8 mouse cellular contexts compared by ENCODE assay signal in the genomic region with DNA sequence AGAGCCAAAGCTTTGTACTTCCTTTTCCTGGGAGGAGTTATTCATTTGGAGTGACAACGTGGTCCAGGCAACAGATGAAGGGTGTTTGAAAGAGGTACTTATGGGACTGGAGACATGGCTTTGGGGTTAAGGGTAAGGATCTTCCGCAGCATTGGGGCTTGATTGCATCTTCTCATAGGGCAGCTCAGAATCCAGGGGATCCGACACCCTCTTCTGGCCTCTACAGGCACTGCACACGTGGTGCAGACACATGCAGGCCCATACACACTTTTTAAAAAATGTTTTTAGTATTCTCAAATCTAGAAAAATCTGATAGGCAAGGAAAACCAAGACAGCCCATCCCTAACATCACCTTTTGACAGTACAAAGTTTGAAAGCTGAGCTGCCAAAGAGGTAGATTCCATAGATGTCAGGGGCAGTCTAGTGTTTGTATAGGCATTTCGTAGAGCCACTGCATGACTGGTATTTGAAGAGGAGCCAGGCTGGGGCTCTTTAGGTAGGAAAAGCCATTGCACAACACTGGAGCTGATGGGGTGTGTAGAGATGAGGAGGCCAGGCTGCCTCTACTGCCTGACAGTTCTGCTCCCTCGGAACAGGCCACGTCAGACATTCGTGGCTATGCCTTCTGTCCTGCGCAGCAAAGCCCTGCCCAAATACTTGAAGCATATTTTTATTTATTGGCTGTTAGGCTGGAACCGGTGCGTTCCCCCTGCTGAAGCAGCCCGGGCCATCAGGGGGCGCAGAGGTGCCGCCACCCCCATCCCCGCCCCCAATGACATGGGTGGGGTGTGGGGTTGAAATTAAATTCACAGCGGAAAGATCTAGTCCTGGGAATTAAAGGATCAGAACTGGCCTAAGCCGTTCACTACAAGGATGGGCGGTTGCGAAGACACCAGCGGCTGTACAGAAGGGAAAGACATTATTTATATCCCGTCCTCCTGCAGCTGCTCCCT. TPM values are rescaled to one million over a fixed set of nuclear protein-coding genes. Genes with fewer than 3 reads are reported as not detected.
DNase-seq lines count a peak whose midpoint lies in the region; ATAC-seq and TF ChIP-seq lines count a peak whose summit lies in the region.

No protein-coding gene starts in this region.

- no peaks in the 10 kb centered on the region for H3K27me3 ChIP-seq in cerebellum, adult 2 months (ENCODE audit: control insufficient read depth, insufficient read depth, low read length)
- H3K27me3 ChIP-seq in heart, postnatal 0 days (ENCODE audit: control insufficient read depth, insufficient read depth, low read length) = peaks cover 15% of the 10 kb centered on the region; the same call in 1 of the 2 replicates
- H3K27me3 ChIP-seq in limb, embryonic 13.5 days = peaks cover 65% of the 10 kb centered on the region
- H3K27me3 ChIP-seq in midbrain, postnatal 0 days (ENCODE audit: insufficient read depth, low read length) = peaks cover 30% of the 10 kb centered on the region
- peaks cover 18% of the 10 kb centered on the region; the same call in 1 of the 2 replicates for H3K27me3 ChIP-seq in thymus, adult 2 months (ENCODE audit: control insufficient read depth, insufficient read depth, low read length)

- H3K36me3 ChIP-seq in heart, postnatal 0 days (replicated peaks; ENCODE audit: control insufficient read depth, insufficient read depth, low read length) = peaks cover 10% of the 10 kb centered on the region
- H3K36me3 ChIP-seq in limb, embryonic 13.5 days = peaks cover 33% of the 10 kb centered on the region
- peaks cover 13% of the 10 kb centered on the region for H3K36me3 ChIP-seq in midbrain, postnatal 0 days (ENCODE audit: insufficient read depth, low read length)
- H3K36me3 ChIP-seq in thymus, adult 2 months (ENCODE audit: control insufficient read depth, insufficient read depth, low read length) = peaks cover 6% of the 10 kb centered on the region; the same call in 1 of the 2 replicates

- no peak for TF ChIP-seq EP300 in heart, postnatal 0 days (IDR thresholded peaks at IDR 0.05; ENCODE audit: low read depth)

- no peak for ATAC-seq in heart, postnatal 0 days (ENCODE audit: insufficient read depth, low read depth)
- ATAC-seq in limb, embryonic 13.5 days (ENCODE audit: low FRiP score, low read depth) = 0 out of 2 replicates have a peak, but pooled peaks have one; percentile 21
- ATAC-seq in midbrain, postnatal 0 days (ENCODE audit: low FRiP score) = no peak

- no peak for TF ChIP-seq POLR2A in cerebellum, adult 2 months (IDR thresholded peaks at IDR 0.05; ENCODE audit: borderline replicate concordance, insufficient read depth, low read length)
- no peak for TF ChIP-seq POLR2A in thymus, adult 2 months (IDR thresholded peaks at IDR 0.05; ENCODE audit: control insufficient read depth, extremely low read depth, insufficient read depth, low read length, poor library complexity)

- no peaks in the 10 kb centered on the region for H3K9me3 ChIP-seq in heart, postnatal 0 days (replicated peaks; ENCODE audit: control insufficient read depth, low read length)
- H3K9me3 ChIP-seq in limb, embryonic 13.5 days = no peaks in the 10 kb centered on the region
- no peaks in the 10 kb centered on the region for H3K9me3 ChIP-seq in midbrain, postnatal 0 days (ENCODE audit: low read length)

- no peak overlapping the region; the same call in 1 of the 2 replicates for H3K27ac ChIP-seq in cerebellum, adult 2 months (ENCODE audit: insufficient read depth, low read length)
- peak overlapping the region; percentile 91 for H3K27ac ChIP-seq in heart, postnatal 0 days (ENCODE audit: low read depth)
- no peak overlapping the region for H3K27ac ChIP-seq in limb, embryonic 13.5 days
- no peak overlapping the region for H3K27ac ChIP-seq in midbrain, postnatal 0 days (ENCODE audit: low read depth, low read length)
- no peak overlapping the region for H3K27ac ChIP-seq in thymus, adult 2 months (ENCODE audit: control insufficient read depth, insufficient read depth, low read length)

- 71% methylated on average over 21 of the region's 21 CpGs for WGBS in cerebellum, adult 2 months
- 26% methylated on average over 21 of the region's 21 CpGs for WGBS in heart, postnatal 0 days
- 24% methylated on average over 21 of the region's 21 CpGs for WGBS in limb, embryonic 13.5 days
- 29% methylated on average over 21 of the region's 21 CpGs for WGBS in midbrain, postnatal 0 days
- 33% methylated on average over 21 of the region's 21 CpGs for WGBS in thymus, adult 2 months

- peak overlapping the region; percentile 65 for H3K9ac ChIP-seq in heart, postnatal 0 days (replicated peaks; ENCODE audit: low read depth, low read length)
- no peak overlapping the region for H3K9ac ChIP-seq in limb, embryonic 13.5 days
- no peak overlapping the region for H3K9ac ChIP-seq in midbrain, postnatal 0 days (replicated peaks; ENCODE audit: low read length, poor library complexity, severe bottlenecking)

- no peak for DNase-seq in cerebellum, adult 2 months
- no peak for DNase-seq in cerebellum, adult 8-10 months
- peak; percentile 15 to 48 for DNase-seq in adrenal gland, postnatal 36 days
- no peak for DNase-seq in heart, postnatal 0 days (ENCODE audit: low spot score)
- DNase-seq in midbrain, postnatal 0 days (ENCODE audit: low spot score) = no peak
- DNase-seq in thymus, adult 2 months = no peak
- DNase-seq in T-cell, adult 2 months (ENCODE audit: low spot score) = no peak

- H3K4me1 ChIP-seq in cerebellum, adult 2 months (ENCODE audit: control insufficient read depth, insufficient read depth, low read length) = peaks cover 13% of the 10 kb centered on the region
- H3K4me1 ChIP-seq in heart, postnatal 0 days (ENCODE audit: control insufficient read depth, insufficient read depth) = no peaks in the 10 kb centered on the region
- H3K4me1 ChIP-seq in limb, embryonic 13.5 days = peaks cover 34% of the 10 kb centered on the region
- peaks cover 11% of the 10 kb centered on the region; the same call in 1 of the 2 replicates for H3K4me1 ChIP-seq in midbrain, postnatal 0 days (ENCODE audit: insufficient read depth, low read length)
- H3K4me1 ChIP-seq in thymus, adult 2 months (replicated peaks; ENCODE audit: control insufficient read depth, insufficient read depth, low read length) = peaks cover 6% of the 10 kb centered on the region; the same call in 1 of the 2 replicates

- H3K4me3 ChIP-seq in cerebellum, adult 2 months (replicated peaks; ENCODE audit: insufficient read depth, low read depth, low read length) = no peak overlapping the region
- peak overlapping the region; percentile 47 for H3K4me3 ChIP-seq in heart, postnatal 0 days (ENCODE audit: low read depth, low read length)
- H3K4me3 ChIP-seq in limb, embryonic 13.5 days = 0 out of 2 replicates have a peak overlapping the region, but pooled peaks have one; percentile 37
- no peak overlapping the region for H3K4me3 ChIP-seq in midbrain, postnatal 0 days (ENCODE audit: low read depth, low read length)
- H3K4me3 ChIP-seq in thymus, adult 2 months (ENCODE audit: control insufficient read depth, insufficient read depth, low read length) = no peak overlapping the region

- peak overlapping the region; percentile 74 for H3K4me2 ChIP-seq in heart, postnatal 0 days (ENCODE audit: low read depth, low read length)
- peak overlapping the region; percentile 37 for H3K4me2 ChIP-seq in limb, embryonic 13.5 days (replicated peaks)
- H3K4me2 ChIP-seq in midbrain, postnatal 0 days (ENCODE audit: low read depth, low read length, poor library complexity, severe bottlenecking) = peak overlapping the region; percentile 15; the same call in 1 of the 2 replicates

- TF ChIP-seq CTCF in cerebellum, adult 2 months (IDR thresholded peaks at IDR 0.05; ENCODE audit: borderline replicate concordance, insufficient read depth, low read depth, low read length) = 0 out of 2 replicates have a peak, but pooled peaks have one; percentile 15
- TF ChIP-seq CTCF in heart, postnatal 0 days (IDR thresholded peaks at IDR 0.05; ENCODE audit: low read depth) = peak; percentile 18
- peak; percentile 42; the same call in 1 of the 2 replicates for TF ChIP-seq CTCF in midbrain, postnatal 0 days (IDR thresholded peaks at IDR 0.05)
- TF ChIP-seq CTCF in thymus, adult 2 months (IDR thresholded peaks at IDR 0.05; ENCODE audit: borderline replicate concordance, control insufficient read depth, extremely low read depth, insufficient read depth, low read length, poor library complexity) = no peak

RNA-seq across cellular contexts. Expression of a gene that starts 1.2 kb away (rescaled TPM):
- 28.2 and 28.8 TPM in 2 replicates for polyA plus RNA-seq in cerebellum, adult 2 months (2012; rRNA removed)
- 10 to 100 TPM; 30.5 to 46.0 TPM for total RNA-seq in adrenal gland, postnatal 36 days (2021)
- 115 and 117 TPM in 2 replicates for total RNA-seq in heart, postnatal 0 days (2014; rRNA removed; ENCODE audit: low replicate concordance)
- polyA plus RNA-seq in heart, postnatal 0 days (2015; fragmentation: Nextera tagmentation; extraction: Ambion mirVana) = 82.6 and 83.4 TPM in 2 replicates
- polyA plus RNA-seq in limb, embryonic 13.5 days (2015; fragmentation: Nextera tagmentation; extraction: Ambion mirVana) = 39.3 and 39.5 TPM in 2 replicates
- 29.1 and 39.3 TPM in 2 replicates for total RNA-seq in midbrain, postnatal 0 days (2014; rRNA removed)
- polyA plus RNA-seq in midbrain, postnatal 0 days (2015; fragmentation: Nextera tagmentation; extraction: Ambion mirVana) = 35.1 and 38.6 TPM in 2 replicates
- polyA plus RNA-seq in thymus, adult 2 months (2012; rRNA removed) = 9.6 and 14.1 TPM in 2 replicates

RNA-seq across cellular contexts. Expression of a gene that starts 12.3 kb away (rescaled TPM):
- polyA plus RNA-seq in cerebellum, adult 2 months (2012; rRNA removed) = 3.4 and 4.8 TPM in 2 replicates
- total RNA-seq in adrenal gland, postnatal 36 days (2021) = 1 to 10 TPM; 1.1 to 5.7 TPM
- 17.2 TPM in 1 of 2 replicates, not detected in the other for total RNA-seq in heart, postnatal 0 days (2014; rRNA removed; ENCODE audit: low replicate concordance)
- polyA plus RNA-seq in heart, postnatal 0 days (2015; fragmentation: Nextera tagmentation; extraction: Ambion mirVana) = 1.4 and 1.5 TPM in 2 replicates
- polyA plus RNA-seq in limb, embryonic 13.5 days (2015; fragmentation: Nextera tagmentation; extraction: Ambion mirVana) = 0.57 and 1.1 TPM in 2 replicates
- total RNA-seq in midbrain, postnatal 0 days (2014; rRNA removed) = 0.90 and 6.1 TPM in 2 replicates
- polyA plus RNA-seq in midbrain, postnatal 0 days (2015; fragmentation: Nextera tagmentation; extraction: Ambion mirVana) = 1.6 and 1.7 TPM in 2 replicates
- 1.5 and 3.3 TPM in 2 replicates for polyA plus RNA-seq in thymus, adult 2 months (2012; rRNA removed)

RNA-seq across cellular contexts. Expression of a gene that starts 26.0 kb away (rescaled TPM):
- 46.6 and 66.0 TPM in 2 replicates for polyA plus RNA-seq in cerebellum, adult 2 months (2012; rRNA removed)
- total RNA-seq in adrenal gland, postnatal 36 days (2021) = 1 to 10 TPM; 1.2 to 3.8 TPM
- not detected in 2 replicates for total RNA-seq in heart, postnatal 0 days (2014; rRNA removed; ENCODE audit: low replicate concordance)
- polyA plus RNA-seq in heart, postnatal 0 days (2015; fragmentation: Nextera tagmentation; extraction: Ambion mirVana) = 2.0 and 2.3 TPM in 2 replicates
- 7.9 and 8.6 TPM in 2 replicates for polyA plus RNA-seq in limb, embryonic 13.5 days (2015; fragmentation: Nextera tagmentation; extraction: Ambion mirVana)
- total RNA-seq in midbrain, postnatal 0 days (2014; rRNA removed) = 35.7 and 58.1 TPM in 2 replicates
- 80.4 and 80.6 TPM in 2 replicates for polyA plus RNA-seq in midbrain, postnatal 0 days (2015; fragmentation: Nextera tagmentation; extraction: Ambion mirVana)
- 14.2 and 16.2 TPM in 2 replicates for polyA plus RNA-seq in thymus, adult 2 months (2012; rRNA removed)

RNA-seq across cellular contexts. Expression of a gene that starts 28.8 kb away (rescaled TPM):
- 15.8 and 15.9 TPM in 2 replicates for polyA plus RNA-seq in cerebellum, adult 2 months (2012; rRNA removed)
- total RNA-seq in adrenal gland, postnatal 36 days (2021) = 10 to 100 TPM; 15.1 to 17.8 TPM
- 5.4 and 5.8 TPM in 2 replicates for total RNA-seq in heart, postnatal 0 days (2014; rRNA removed; ENCODE audit: low replicate concordance)
- polyA plus RNA-seq in heart, postnatal 0 days (2015; fragmentation: Nextera tagmentation; extraction: Ambion mirVana) = 6.4 and 9.3 TPM in 2 replicates
- 6.7 and 7.8 TPM in 2 replicates for polyA plus RNA-seq in limb, embryonic 13.5 days (2015; fragmentation: Nextera tagmentation; extraction: Ambion mirVana)
- 15.2 and 15.8 TPM in 2 replicates for total RNA-seq in midbrain, postnatal 0 days (2014; rRNA removed)
- 14.9 and 16.1 TPM in 2 replicates for polyA plus RNA-seq in midbrain, postnatal 0 days (2015; fragmentation: Nextera tagmentation; extraction: Ambion mirVana)
- 9.0 and 10.0 TPM in 2 replicates for polyA plus RNA-seq in thymus, adult 2 months (2012; rRNA removed)

RNA-seq across cellular contexts. Expression of a gene that starts 37.6 kb away (rescaled TPM):
- polyA plus RNA-seq in cerebellum, adult 2 months (2012; rRNA removed) = 40.6 and 40.7 TPM in 2 replicates
- 10 to 100 TPM; 17.4 to 29.5 TPM for total RNA-seq in adrenal gland, postnatal 36 days (2021)
- 3.8 and 5.3 TPM in 2 replicates for total RNA-seq in heart, postnatal 0 days (2014; rRNA removed; ENCODE audit: low replicate concordance)
- 5.8 and 6.4 TPM in 2 replicates for polyA plus RNA-seq in heart, postnatal 0 days (2015; fragmentation: Nextera tagmentation; extraction: Ambion mirVana)
- 30.1 and 33.2 TPM in 2 replicates for polyA plus RNA-seq in limb, embryonic 13.5 days (2015; fragmentation: Nextera tagmentation; extraction: Ambion mirVana)
- 37.0 and 55.1 TPM in 2 replicates for total RNA-seq in midbrain, postnatal 0 days (2014; rRNA removed)
- polyA plus RNA-seq in midbrain, postnatal 0 days (2015; fragmentation: Nextera tagmentation; extraction: Ambion mirVana) = 20.5 and 21.1 TPM in 2 replicates
- 42.8 and 42.9 TPM in 2 replicates for polyA plus RNA-seq in thymus, adult 2 months (2012; rRNA removed)

Comparison
In these comparisons a context has a peak if more than half of its experiments do, and no peak if none do; other contexts are left out.
1. DNase-seq: peak in adrenal gland, postnatal 36 days (2 of 2); none in cerebellum, adult 2 months (0 of 2), cerebellum, adult 8-10 months (single experiment), heart, postnatal 0 days (single experiment), midbrain, postnatal 0 days (single experiment), thymus, adult 2 months (single experiment) and T-cell, adult 2 months (single experiment).
2. H3K4me3 ChIP-seq: peak in heart, postnatal 0 days (single experiment) and limb, embryonic 13.5 days (single experiment); none in cerebellum, adult 2 months (single experiment), midbrain, postnatal 0 days (single experiment) and thymus, adult 2 months (single experiment).
3. H3K4me2 ChIP-seq: peak in every context shown above with its lines; median percentile 74 in heart, postnatal 0 days; 37 in limb, embryonic 13.5 days; 15 in midbrain, postnatal 0 days.